Mouse (Mus musculus): ENCODE data around the gene Fbxo10.
"Not testable (repeated sequence)": the region's sequence is repeated elsewhere in the genome, so short reads cannot be mapped to it uniquely, and the experiment has no call there.

The Fbxo10 gene

GRCm38 (mm10) chr4:45000001-45000400 lies 84.4 kb downstream of the Fbxo10 start:
- DNase-seq (ENCODE audit: low spot score), result no peak

GRCm38 (mm10) chr4:44998071-44998470 lies 86.3 kb downstream of the Fbxo10 start:
- no peak for DNase-seq (ENCODE audit: low spot score)

- no peak for DNase-seq (ENCODE audit: low spot score)
Measured at GRCm38 (mm10) chr4:44994776-44995175, 89.6 kb downstream of the Fbxo10 start.

GRCm38 (mm10) chr4:44993847-44994246 lies 90.6 kb downstream of the Fbxo10 start:
- no peak for DNase-seq (ENCODE audit: low spot score)

- not testable (repeated sequence) for DNase-seq (ENCODE audit: low spot score)
Measured at GRCm38 (mm10) chr4:44993179-44993578, 91.2 kb downstream of the Fbxo10 start.

GRCm38 (mm10) chr4:44992330-44992729 lies 92.1 kb downstream of the Fbxo10 start:
- DNase-seq (ENCODE audit: low spot score), result not testable (repeated sequence)

GRCm38 (mm10) chr4:44990560-44990959 lies 93.8 kb downstream of the Fbxo10 start:
- DNase-seq (ENCODE audit: low spot score), result no peak

Measured in urinary bladder, postnatal 14 days (tissue).